Mouse (Mus musculus) limb, embryonic 14.5 days (tissue): ENCODE measurements around the gene Fyn. TPM values are rescaled to one million over a fixed set of nuclear protein-coding genes. Genes with fewer than 3 reads are reported as not detected.

Source experiments
- ATAC-seq: fragments of 200-750 bp; cut with Nextera tagmentation; 2 replicates; pipeline ENCODE4 v1.8.0; 2017; ENCODE audit warnings: low read depth, moderate number of reproducible peaks, moderate TSS enrichment; ENCODE audit not compliant: low FRiP score
- DNase-seq: peaks from one replicate; pipeline ENCODE4 v3.0.0-alpha.2; 2015; ENCODE audit warnings: low spot score
- H3K27ac ChIP-seq: fragments of 300-500 bp; sonication (generic); replicated peaks from 2 replicates; pipeline ENCODE4 v1.5.1; 2014; ENCODE audit warnings: low read depth, mild to moderate bottlenecking, low read length, moderate library complexity, mixed read lengths
- H3K27me3 ChIP-seq: fragments of 300-500 bp; sonication (generic); 2 replicates; pipeline ENCODE4 v1.6.1; 2014; ENCODE audit warnings: low read length, mixed read lengths; ENCODE audit not compliant: control insufficient read depth, insufficient read depth
- H3K36me3 ChIP-seq: fragments of 300-500 bp; sonication (generic); 2 replicates; pipeline ENCODE4 v1.6.1; 2014; ENCODE audit warnings: mild to moderate bottlenecking, low read length, moderate library complexity, mixed read lengths; ENCODE audit not compliant: control insufficient read depth, insufficient read depth
- H3K4me1 ChIP-seq: fragments of 300-500 bp; sonication (generic); 2 replicates; pipeline ENCODE4 v1.6.1; 2014; ENCODE audit warnings: antibody characterized with exemption, low read length, mixed read lengths; ENCODE audit not compliant: control insufficient read depth, insufficient read depth
- H3K4me2 ChIP-seq: fragments of 300-500 bp; sonication (generic); replicated peaks from 2 replicates; pipeline ENCODE4 v1.6.1; 2014; ENCODE audit warnings: low read depth, mild to moderate bottlenecking, low read length, moderate library complexity; ENCODE audit not compliant: severe bottlenecking
- H3K4me3 ChIP-seq: fragments of 300-500 bp; sonication (generic); replicated peaks from 2 replicates; pipeline ENCODE4 v1.5.1; 2014; ENCODE audit warnings: low read length
- H3K9ac ChIP-seq: fragments of 300-500 bp; sonication (generic); 2 replicates; pipeline ENCODE4 v1.6.1; 2014; ENCODE audit warnings: mild to moderate bottlenecking, low read depth, low read length, moderate library complexity; ENCODE audit not compliant: severe bottlenecking
- H3K9me3 ChIP-seq: fragments of 300-500 bp; sonication (generic); 2 replicates; pipeline ENCODE4 v1.6.1; 2016; ENCODE audit warnings: low read length; ENCODE audit not compliant: control insufficient read depth
- POLR2A ChIP-seq: fragments of 200-500 bp; IDR thresholded peaks from 2 replicates; pipeline ENCODE4 v1.8.0; 2012; ENCODE audit warnings: inconsistent platforms, mild to moderate bottlenecking, moderate library complexity, borderline replicate concordance; ENCODE audit not compliant: insufficient read depth, insufficient read length; ENCODE audit errors: extremely low read depth
- WGBS: fragments of 180-500 bp; shearing (Covaris S2); extraction: QIAGEN DNeasy Blood & Tissue Kit; methylation state at CpG from one replicate; pipeline ENCODE4 v1.1.7; 2014; 5-methylcytosine and 5-hydroxymethylcytosine counted together
- polyA plus RNA-seq, 2 experiments: library from polyadenylated mRNA; depleted of rRNA in 1 of 2; stranded (reverse) in 1 of 2; unstranded in 1 of 2; fragments of >200 nt; fragmentation: Nextera tagmentation in 1 of 2; extraction: Ambion mirVana in 1 of 2; gene quantifications; 2 replicates each; pipeline versions ENCODE4 v1.2.1 to v1.2.3; 2012 to 2014

The Fyn gene
- polyA plus RNA-seq, 2 experiments: 51.5 to 58.4 TPM

GRCm38 (mm10) chr10:39470321-39470720 is 101.7 kb downstream of the Fyn start:
- Histone ChIP-seq H3K4me1 (peaks cover 19% of the 10 kb centered on the region), H3K27me3 (no peaks in the 10 kb centered on the region), H3K27ac (no peak overlapping the region), H3K9ac (no peak overlapping the region), H3K4me2 (no peak overlapping the region), H3K36me3 (no peaks in the 10 kb centered on the region), H3K4me3 (no peak overlapping the region), H3K9me3 (no peaks in the 10 kb centered on the region)
- no peak for TF ChIP-seq POLR2A
- WGBS: 85% methylated on average over 7 of the region's 7 CpGs
- ATAC-seq (no peak), DNase-seq (no peak)

DNA sequence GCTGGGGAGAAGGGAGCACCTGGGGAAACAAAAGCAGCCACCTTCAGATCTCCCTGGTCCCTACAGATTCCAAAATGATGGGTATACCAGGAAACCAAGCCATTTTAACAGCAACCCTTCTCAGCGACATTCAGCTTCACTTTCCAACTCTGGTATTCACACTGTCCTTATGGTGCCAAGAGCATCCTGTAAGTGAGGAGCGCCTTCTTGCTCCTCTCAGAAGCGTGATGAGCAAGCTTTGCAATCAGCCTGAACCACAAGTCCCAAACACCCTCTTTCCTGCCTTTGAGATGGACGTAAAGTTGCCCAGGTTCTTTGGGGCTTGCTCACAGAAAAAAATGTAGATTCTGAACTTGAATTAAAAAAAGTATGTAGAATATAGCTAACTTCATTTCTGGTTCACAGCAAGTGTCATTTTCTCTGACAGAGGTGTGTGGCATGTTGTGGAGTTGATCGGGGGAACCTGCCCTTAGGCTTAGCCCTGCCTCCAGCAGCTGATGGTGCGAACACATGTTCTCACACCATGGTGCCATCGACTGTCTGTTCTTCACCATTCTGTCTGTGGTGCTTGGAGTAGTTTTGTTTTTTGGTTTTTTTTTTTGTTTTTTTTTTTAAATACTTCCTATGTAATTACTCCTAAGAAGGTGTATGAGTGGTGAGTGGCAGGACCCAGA is 102.5 kb downstream of the Fyn start:
- Histone ChIP-seq H3K27me3 (no peaks in the 10 kb centered on the region), H3K4me1 (peaks cover 19% of the 10 kb centered on the region), H3K4me2 (no peak overlapping the region), H3K27ac (no peak overlapping the region), H3K9me3 (no peaks in the 10 kb centered on the region), H3K36me3 (no peaks in the 10 kb centered on the region), H3K4me3 (no peak overlapping the region), H3K9ac (no peak overlapping the region)
- no peak for DNase-seq
- 77% methylated on average over 7 of the region's 7 CpGs for WGBS
- ATAC-seq: no peak
- no peak for TF ChIP-seq POLR2A

DNA sequence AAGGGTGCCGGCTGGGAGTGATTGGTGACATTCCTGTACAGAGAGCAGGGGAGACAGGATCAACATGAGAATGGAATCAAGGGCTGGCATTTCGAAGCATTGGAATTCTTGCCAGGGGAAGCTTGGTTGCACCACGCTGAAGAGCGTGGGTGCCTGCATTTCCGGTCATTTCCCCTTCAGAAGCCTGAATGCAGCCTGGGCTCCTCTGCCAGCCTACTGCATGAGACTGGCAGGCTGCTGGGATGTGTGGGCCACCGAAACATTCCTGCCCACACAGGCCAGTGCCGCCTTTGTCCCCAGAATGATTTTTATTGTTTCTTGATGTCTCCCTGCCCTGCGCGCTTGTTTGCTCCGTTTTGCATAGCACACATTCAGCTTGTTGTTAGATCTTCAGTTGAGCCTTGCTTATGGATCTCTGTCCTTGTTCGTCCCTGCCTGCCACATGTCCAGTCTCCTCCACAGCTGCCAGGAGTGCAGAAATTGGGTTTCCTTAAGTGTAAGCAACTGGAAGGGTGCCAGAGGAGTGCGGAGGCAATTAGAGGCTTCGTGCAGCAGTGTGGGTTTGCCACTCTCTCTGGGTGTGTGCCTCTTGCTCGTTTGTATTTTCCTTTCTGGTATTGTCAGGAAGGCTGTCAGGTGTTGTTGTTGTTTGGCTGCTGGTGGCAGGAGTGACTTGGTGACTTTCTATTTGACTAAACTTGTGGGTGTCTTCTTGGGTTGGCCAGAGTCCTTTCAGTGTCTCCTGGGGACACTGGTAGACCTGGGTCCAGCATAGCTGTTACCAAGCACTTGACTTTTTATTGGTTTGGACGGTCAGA is 103.3 kb downstream of the Fyn start:
- no peak overlapping the region for H3K4me3 ChIP-seq
- whole genome bisulfite sequencing: 44% methylated on average over 15 of the region's 15 CpGs
- H3K4me1 ChIP-seq: peaks cover 19% of the 10 kb centered on the region
- no peak overlapping the region for H3K27ac ChIP-seq
- no peak overlapping the region for H3K9ac ChIP-seq
- ATAC-seq (no peak), DNase-seq (no peak)
- H3K4me2 ChIP-seq: no peak overlapping the region
- TF ChIP-seq POLR2A: no peak
- no peaks in the 10 kb centered on the region for H3K27me3 ChIP-seq
- H3K36me3 ChIP-seq: no peaks in the 10 kb centered on the region
- no peaks in the 10 kb centered on the region for H3K9me3 ChIP-seq

GRCm38 (mm10) chr10:39472923-39473322 is 104.3 kb downstream of the Fyn start:
- TF ChIP-seq POLR2A: no peak
- H3K27ac ChIP-seq: no peak overlapping the region

GRCm38 (mm10) chr10:39479361-39479760 is 110.7 kb downstream of the Fyn start:
- DNase-seq (no peak), ATAC-seq (no peak)
- Histone ChIP-seq H3K4me2 (no peak overlapping the region), H3K9ac (no peak overlapping the region), H3K27ac (no peak overlapping the region), H3K36me3 (no peaks in the 10 kb centered on the region), H3K27me3 (no peaks in the 10 kb centered on the region), H3K4me1 (peaks cover 1% of the 10 kb centered on the region; the same call in 1 of the 2 replicates), H3K4me3 (no peak overlapping the region), H3K9me3 (no peaks in the 10 kb centered on the region)
- 92% methylated on average over 1 of the region's 1 CpGs for WGBS
- no peak for TF ChIP-seq POLR2A

More at GRCm38 (mm10) chr10:39472923-39473322, 104.3 kb downstream of the Fyn start:
- ATAC-seq: no peak
- Histone ChIP-seq H3K27me3 (no peaks in the 10 kb centered on the region), H3K9me3 (no peaks in the 10 kb centered on the region), H3K36me3 (no peaks in the 10 kb centered on the region), H3K9ac (no peak overlapping the region), H3K4me1 (peaks cover 16% of the 10 kb centered on the region), H3K4me3 (no peak overlapping the region), H3K4me2 (no peak overlapping the region)
- DNase-seq: no peak
- 51% methylated on average over 7 of the region's 7 CpGs for WGBS
